Mouse (Mus musculus) forebrain, embryonic 15.5 days (tissue): ENCODE data around the gene Lrch1. TPM values are rescaled to one million over a fixed set of nuclear protein-coding genes. Genes with fewer than 3 reads are reported as not detected.

Experiments
- ATAC-seq: fragments of 200-750 bp; cut with Nextera tagmentation; replicated peaks from 2 replicates; pipeline ENCODE4 v1.8.0; 2017; ENCODE audit warnings: mild to moderate bottlenecking, moderate TSS enrichment, moderate library complexity
- H3K27ac ChIP-seq: fragments of 300-500 bp; sonication (generic); replicated peaks from 2 replicates; pipeline ENCODE4 v1.5.1; 2015; ENCODE audit warnings: mild to moderate bottlenecking, inconsistent platforms
- H3K27me3 ChIP-seq: fragments of 300-500 bp; sonication (generic); 2 replicates; pipeline ENCODE4 v1.6.1; 2015; ENCODE audit warnings: inconsistent platforms
- H3K36me3 ChIP-seq: fragments of 300-500 bp; sonication (generic); 2 replicates; pipeline ENCODE4 v1.6.1; 2015; ENCODE audit warnings: mild to moderate bottlenecking, inconsistent platforms
- H3K4me1 ChIP-seq: fragments of 300-500 bp; sonication (generic); 2 replicates; pipeline ENCODE4 v1.6.1; 2015; ENCODE audit warnings: inconsistent platforms
- H3K4me2 ChIP-seq: fragments of 300-500 bp; sonication (generic); replicated peaks from 2 replicates; pipeline ENCODE4 v1.6.1; 2015; ENCODE audit warnings: mild to moderate bottlenecking, inconsistent platforms
- H3K4me3 ChIP-seq: fragments of 300-500 bp; sonication (generic); 2 replicates; pipeline ENCODE4 v1.5.1; 2015; ENCODE audit warnings: mild to moderate bottlenecking, inconsistent platforms
- H3K9ac ChIP-seq: fragments of 300-500 bp; sonication (generic); replicated peaks from 2 replicates; pipeline ENCODE4 v1.6.1; 2015; ENCODE audit warnings: mild to moderate bottlenecking, inconsistent platforms
- H3K9me3 ChIP-seq: fragments of 300-500 bp; sonication (generic); 2 replicates; pipeline ENCODE4 v1.6.1; 2016; ENCODE audit warnings: inconsistent platforms
- WGBS: fragments of 180-500 bp; shearing (Covaris S2); methylation state at CpG from one replicate; pipeline ENCODE4 v1.1.7; 2015; ENCODE audit warnings: mixed read lengths; 5-methylcytosine and 5-hydroxymethylcytosine counted together
- polyA plus RNA-seq: library from polyadenylated mRNA; unstranded; fragments of >200 nt; fragmentation: Nextera tagmentation; extraction: Ambion mirVana; gene quantifications from 2 replicates; pipeline ENCODE4 v1.2.1, GENCODE M21; 2015

The Lrch1 gene
- polyA plus RNA-seq, 1 experiment from 2014 or later: 10.9 TPM

GRCm38 (mm10) chr14:74974136-74974651 lies 26.5 kb upstream of the Lrch1 start:
- no peak overlapping the region for H3K4me3 ChIP-seq
- H3K27me3 ChIP-seq: no peaks in the 10 kb centered on the region
- no peak overlapping the region for H3K27ac ChIP-seq
- no peak overlapping the region for H3K9ac ChIP-seq
- no peaks in the 10 kb centered on the region for H3K9me3 ChIP-seq
- no peak for ATAC-seq
- WGBS: 76% methylated on average over 10 of the region's 10 CpGs
- no peaks in the 10 kb centered on the region for H3K4me1 ChIP-seq
- H3K36me3 ChIP-seq: no peaks in the 10 kb centered on the region
- no peak overlapping the region for H3K4me2 ChIP-seq

GRCm38 (mm10) chr14:74972687-74973086 lies 25.0 kb upstream of the Lrch1 start:
- Histone ChIP-seq H3K4me3 (no peak overlapping the region), H3K27me3 (no peaks in the 10 kb centered on the region), H3K9ac (no peak overlapping the region), H3K36me3 (no peaks in the 10 kb centered on the region), H3K4me2 (no peak overlapping the region), H3K9me3 (no peaks in the 10 kb centered on the region), H3K27ac (no peak overlapping the region), H3K4me1 (no peaks in the 10 kb centered on the region)
- ATAC-seq: no peak
- WGBS: 89% methylated on average over 5 of the region's 5 CpGs

- no peaks in the 10 kb centered on the region for H3K27me3 ChIP-seq
- WGBS: 69% methylated on average over 3 of the region's 3 CpGs
- no peak for ATAC-seq
- H3K9me3 ChIP-seq: no peaks in the 10 kb centered on the region
- no peak overlapping the region for H3K4me3 ChIP-seq
- no peaks in the 10 kb centered on the region for H3K4me1 ChIP-seq
- no peak overlapping the region for H3K4me2 ChIP-seq
- H3K27ac ChIP-seq: no peak overlapping the region
- H3K9ac ChIP-seq: no peak overlapping the region
- H3K36me3 ChIP-seq: no peaks in the 10 kb centered on the region
These were observed 24.5 kb upstream of the Lrch1 start for GRCm38 (mm10) chr14:74972216-74972615.

GRCm38 (mm10) chr14:74963402-74963764 lies 15.7 kb upstream of the Lrch1 start:
- Histone ChIP-seq H3K36me3 (no peaks in the 10 kb centered on the region), H3K4me2 (no peak overlapping the region), H3K27me3 (no peaks in the 10 kb centered on the region), H3K9ac (no peak overlapping the region), H3K27ac (no peak overlapping the region), H3K4me1 (no peaks in the 10 kb centered on the region), H3K9me3 (no peaks in the 10 kb centered on the region), H3K4me3 (no peak overlapping the region)
- 74% methylated on average over 3 of the region's 3 CpGs for WGBS
- no peak for ATAC-seq

- H3K27me3 ChIP-seq: no peaks in the 10 kb centered on the region
- H3K9me3 ChIP-seq: no peaks in the 10 kb centered on the region
- no peaks in the 10 kb centered on the region for H3K4me1 ChIP-seq
- no peak overlapping the region for H3K9ac ChIP-seq
- H3K4me2 ChIP-seq: no peak overlapping the region
- H3K36me3 ChIP-seq: no peaks in the 10 kb centered on the region
- H3K27ac ChIP-seq: no peak overlapping the region
- ATAC-seq: no peak
- H3K4me3 ChIP-seq: no peak overlapping the region
- 88% methylated on average over 8 of the region's 8 CpGs for WGBS
These were observed 15.2 kb upstream of the Lrch1 start for GRCm38 (mm10) chr14:74962713-74963401.

- no peaks in the 10 kb centered on the region for H3K9me3 ChIP-seq
- H3K4me1 ChIP-seq: no peaks in the 10 kb centered on the region
- no peak overlapping the region for H3K4me2 ChIP-seq
- H3K36me3 ChIP-seq: no peaks in the 10 kb centered on the region
- 85% methylated on average over 5 of the region's 5 CpGs for WGBS
- no peak overlapping the region for H3K27ac ChIP-seq
- no peak overlapping the region for H3K9ac ChIP-seq
- ATAC-seq: no peak
- H3K27me3 ChIP-seq: no peaks in the 10 kb centered on the region
- no peak overlapping the region for H3K4me3 ChIP-seq
These were observed 12.9 kb upstream of the Lrch1 start for GRCm38 (mm10) chr14:74960568-74960967.

GRCm38 (mm10) chr14:74956702-74957101 lies 9.0 kb upstream of the Lrch1 start:
- 44% methylated on average over 2 of the region's 2 CpGs for WGBS
- no peak for ATAC-seq

GRCm38 (mm10) chr14:74956234-74956633 lies 8.6 kb upstream of the Lrch1 start:
- ATAC-seq: no peak
- H3K4me1 ChIP-seq: no peaks in the 10 kb centered on the region

More at GRCm38 (mm10) chr14:74956702-74957101, 9.0 kb upstream of the Lrch1 start:
- Histone ChIP-seq H3K4me3 (no peak overlapping the region), H3K27ac (no peak overlapping the region), H3K27me3 (no peaks in the 10 kb centered on the region), H3K9me3 (no peaks in the 10 kb centered on the region), H3K4me1 (no peaks in the 10 kb centered on the region), H3K36me3 (no peaks in the 10 kb centered on the region), H3K9ac (no peak overlapping the region), H3K4me2 (no peak overlapping the region)

GRCm38 (mm10) chr14:74948426-74949240 lies 957 bp upstream of the Lrch1 start:
- Histone ChIP-seq H3K9ac (no peak overlapping the region), H3K4me3 (no peak overlapping the region)
- 49% methylated on average over 14 of the region's 14 CpGs for WGBS

More at GRCm38 (mm10) chr14:74956234-74956633, 8.6 kb upstream of the Lrch1 start:
- no peaks in the 10 kb centered on the region for H3K27me3 ChIP-seq
- no peaks in the 10 kb centered on the region for H3K9me3 ChIP-seq
- no peak overlapping the region for H3K4me2 ChIP-seq
- H3K27ac ChIP-seq: no peak overlapping the region
- H3K36me3 ChIP-seq: no peaks in the 10 kb centered on the region
- no peak overlapping the region for H3K4me3 ChIP-seq
- 78% methylated on average over 1 of the region's 1 CpGs for WGBS
- H3K9ac ChIP-seq: no peak overlapping the region

GRCm38 (mm10) chr14:74948014-74948396 lies 329 bp upstream of the Lrch1 start:
- no peak for ATAC-seq
- 24% methylated on average over 13 of the region's 13 CpGs for WGBS
- H3K4me1 ChIP-seq: peaks cover 24% of the 10 kb centered on the region

More at GRCm38 (mm10) chr14:74948426-74949240, 957 bp upstream of the Lrch1 start:
- ATAC-seq: peak; percentile 23
- Histone ChIP-seq H3K27ac (peak overlapping the region; percentile 91; the same call in 1 of the 2 replicates), H3K4me2 (peak overlapping the region; percentile 76), H3K27me3 (no peaks in the 10 kb centered on the region), H3K4me1 (peaks cover 24% of the 10 kb centered on the region), H3K9me3 (no peaks in the 10 kb centered on the region), H3K36me3 (no peaks in the 10 kb centered on the region)

GRCm38 (mm10) chr14:74946751-74947375 lies 813 bp downstream of the Lrch1 start:
- Histone ChIP-seq H3K27me3 (no peaks in the 10 kb centered on the region), H3K27ac (peak overlapping the region; percentile 91), H3K4me3 (peak overlapping the region; percentile 78), H3K4me2 (peak overlapping the region; percentile 76), H3K9me3 (no peaks in the 10 kb centered on the region), H3K36me3 (no peaks in the 10 kb centered on the region), H3K9ac (peak overlapping the region; percentile 93), H3K4me1 (peaks cover 24% of the 10 kb centered on the region)
- WGBS: under 1% methylated on average over 56 of the region's 56 CpGs
- ATAC-seq: peak; percentile 82

More at GRCm38 (mm10) chr14:74948014-74948396, 329 bp upstream of the Lrch1 start:
- Histone ChIP-seq H3K4me2 (peak overlapping the region; percentile 76), H3K27ac (peak overlapping the region; percentile 91), H3K9me3 (no peaks in the 10 kb centered on the region), H3K27me3 (no peaks in the 10 kb centered on the region), H3K9ac (peak overlapping the region; percentile 93), H3K36me3 (no peaks in the 10 kb centered on the region), H3K4me3 (peak overlapping the region; percentile 78)

- H3K4me3 ChIP-seq: peak overlapping the region; percentile 78
- H3K27ac ChIP-seq: peak overlapping the region; percentile 91
- H3K9me3 ChIP-seq: no peaks in the 10 kb centered on the region
- H3K36me3 ChIP-seq: no peaks in the 10 kb centered on the region
- peaks cover 24% of the 10 kb centered on the region for H3K4me1 ChIP-seq
- no peaks in the 10 kb centered on the region for H3K27me3 ChIP-seq
- WGBS: 7% methylated on average over 13 of the region's 13 CpGs
- H3K4me2 ChIP-seq: peak overlapping the region; percentile 76
- peak overlapping the region; percentile 93 for H3K9ac ChIP-seq
- no peak; the same call in none of the 2 replicates for ATAC-seq
These were observed 1.3 kb downstream of the Lrch1 start for GRCm38 (mm10) chr14:74946321-74946750.
